9 mouse cellular contexts compared by ENCODE assay signal in the genomic region with DNA sequence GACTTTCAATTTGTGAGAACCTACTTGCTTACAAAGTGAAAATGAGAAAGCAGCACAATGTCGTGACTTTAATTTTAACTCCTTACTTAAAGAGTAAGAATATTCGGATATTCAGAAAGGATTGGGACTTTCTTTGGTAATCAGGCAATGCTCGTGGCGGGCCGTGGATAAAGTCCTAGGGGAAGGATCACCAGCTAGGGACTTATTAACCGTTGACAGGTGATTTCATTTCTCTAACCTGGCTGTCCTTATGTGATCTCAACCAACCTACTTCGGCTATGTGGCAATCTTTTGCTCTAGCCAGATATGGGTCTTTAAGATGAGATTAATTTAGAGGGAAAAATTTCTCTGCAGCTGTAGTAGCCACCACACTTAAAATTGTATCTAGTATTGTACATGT. TPM values are rescaled to one million over a fixed set of nuclear protein-coding genes. Genes with fewer than 3 reads are reported as not detected.
DNase-seq lines count a peak whose midpoint lies in the region; ATAC-seq and TF ChIP-seq lines count a peak whose summit lies in the region.
"Had no signal": no experiment of that assay in that cellular context is flagged by ENCODE, and none has a peak within 500 bp of the region (broad histone marks: within the 10 kb centered on the region; RNA-seq: fewer than 3 reads in every experiment).

No protein-coding gene starts in this region.

- H3K9ac ChIP-seq in forebrain, embryonic 13.5 days = peak overlapping the region; percentile 98
- H3K9ac ChIP-seq in kidney, embryonic 16.5 days (replicated peaks; ENCODE audit: low read length) = no peak overlapping the region; the same call in 1 of the 2 replicates

- H3K79me2 ChIP-seq in myocyte (ENCODE audit: control insufficient read depth, insufficient read depth) = peaks cover 61% of the 10 kb centered on the region

- H3K4me1 ChIP-seq in forebrain, embryonic 13.5 days = peaks cover 49% of the 10 kb centered on the region
- H3K4me1 ChIP-seq in kidney, embryonic 16.5 days (ENCODE audit: insufficient read depth, low read length) = peaks cover 29% of the 10 kb centered on the region

- H3K4me3 ChIP-seq in layer of hippocampus, adult 2 months = peak overlapping the region; percentile 100
- H3K4me3 ChIP-seq in forebrain, embryonic 13.5 days = peak overlapping the region; percentile 87; the same call in 1 of the 2 replicates
- peak overlapping the region; percentile 83 for H3K4me3 ChIP-seq in kidney, embryonic 16.5 days (ENCODE audit: low read length)
- H3K4me3 ChIP-seq in myocyte = no peak overlapping the region

- DNase-seq in layer of hippocampus, adult 2 months (ENCODE audit: low spot score in 2 of 2) = no peak
- no peak for DNase-seq in layer of hippocampus, adult 8-10 months (ENCODE audit: low spot score in 2 of 2)
- DNase-seq in ovary, postnatal 36 days (ENCODE audit: low spot score) = no peak
- DNase-seq in left cerebral cortex, adult 18-20 months (ENCODE audit: low spot score in 2 of 2) = no peak
- DNase-seq in spleen, adult 18-20 months = no peak

- peak overlapping the region; percentile 79 for H3K4me2 ChIP-seq in forebrain, embryonic 13.5 days
- peak overlapping the region; percentile 79 for H3K4me2 ChIP-seq in kidney, embryonic 16.5 days (replicated peaks; ENCODE audit: low read depth, low read length)
- peak overlapping the region; percentile 90 for H3K4me2 ChIP-seq in myocyte (ENCODE audit: low read depth)

- TF ChIP-seq POLR2A in myocyte (IDR thresholded peaks at IDR 0.05; ENCODE audit: insufficient read length, low read depth) = no peak

- 88% methylated on average over 7 of the region's 7 CpGs for WGBS in forebrain, embryonic 13.5 days
- WGBS in kidney, embryonic 16.5 days = 78% methylated on average over 7 of the region's 7 CpGs

- no peak for ATAC-seq in forebrain, embryonic 13.5 days
- ATAC-seq in kidney, embryonic 16.5 days (ENCODE audit: low FRiP score, low TSS enrichment) = no peak
- ATAC-seq: Patski had no signal

- TF ChIP-seq CTCF in layer of hippocampus, adult 2 months (conservative IDR thresholded peaks at IDR 0.05) = no peak

- H3K9me3 ChIP-seq in forebrain, embryonic 13.5 days (replicated peaks) = no peaks in the 10 kb centered on the region
- no peaks in the 10 kb centered on the region for H3K9me3 ChIP-seq in kidney, embryonic 16.5 days (ENCODE audit: low read length)

- H3K36me3 ChIP-seq in forebrain, embryonic 13.5 days (ENCODE audit: poor library complexity, severe bottlenecking) = peaks cover 55% of the 10 kb centered on the region
- peaks cover 31% of the 10 kb centered on the region for H3K36me3 ChIP-seq in kidney, embryonic 16.5 days (ENCODE audit: insufficient read depth, low read length)
- peaks cover 44% of the 10 kb centered on the region for H3K36me3 ChIP-seq in myocyte (ENCODE audit: control insufficient read depth, insufficient read depth)

- no peak overlapping the region for H3ac ChIP-seq in myocyte (ENCODE audit: control insufficient read depth, insufficient read length)

- no peak overlapping the region for H3K27ac ChIP-seq in layer of hippocampus, adult 2 months
- H3K27ac ChIP-seq in forebrain, embryonic 13.5 days = no peak overlapping the region
- H3K27ac ChIP-seq in kidney, embryonic 16.5 days (ENCODE audit: low read length) = no peak overlapping the region

- no peaks in the 10 kb centered on the region for H3K27me3 ChIP-seq in forebrain, embryonic 13.5 days
- no peaks in the 10 kb centered on the region for H3K27me3 ChIP-seq in kidney, embryonic 16.5 days (ENCODE audit: insufficient read depth, low read length)
- no peaks in the 10 kb centered on the region for H3K27me3 ChIP-seq in myocyte (ENCODE audit: control insufficient read depth, insufficient read depth, insufficient read length)
- H3K27me3 ChIP-seq: Patski had no signal

TF ChIP-seq in myocyte, 11 proteins besides CTCF, POLR2A, EP300 and RAD21:
- no peak for TF ChIP-seq REST (IDR thresholded peaks at IDR 0.05; ENCODE audit: insufficient read depth, insufficient read length)
- no peak for TF ChIP-seq SRF (IDR thresholded peaks at IDR 0.05; ENCODE audit: control insufficient read depth, insufficient read length, low read depth)
- no peak for TF ChIP-seq CEBPB (IDR thresholded peaks at IDR 0.05; ENCODE audit: insufficient read depth, poor library complexity, severe bottlenecking)
- no peak for TF ChIP-seq TCF3 (IDR thresholded peaks at IDR 0.05; ENCODE audit: insufficient read length, low read depth)
- TF ChIP-seq USF1 (IDR thresholded peaks at IDR 0.05; ENCODE audit: low read depth) = no peak
- TF ChIP-seq MYOG (IDR thresholded peaks at IDR 0.05; ENCODE audit: control insufficient read depth in 1 of 3, insufficient read depth in 1 of 3, insufficient read length in 2 of 3, low read depth in 2 of 3) = no peak
- no peak for TF ChIP-seq TCF12 (IDR thresholded peaks at IDR 0.05; ENCODE audit: insufficient read depth, poor library complexity, severe bottlenecking)
- TF ChIP-seq MAX (IDR thresholded peaks at IDR 0.05; ENCODE audit: low read depth) = no peak
- no peak for TF ChIP-seq MYOD1 (IDR thresholded peaks at IDR 0.05; ENCODE audit: control insufficient read depth in 1 of 3, insufficient read length in 2 of 3, low read depth in 2 of 3)
- TF ChIP-seq POLR2AphosphoS2 (IDR thresholded peaks at IDR 0.05; ENCODE audit: insufficient read length, low read depth) = no peak
- no peak for TF ChIP-seq E2F4 (IDR thresholded peaks at IDR 0.05; ENCODE audit: insufficient read depth)

RNA-seq across cellular contexts. Expression of gene Dnaja1, which starts 3.2 kb away (rescaled TPM):
- 100 to 1,000 TPM; 282 to 312 TPM for total RNA-seq in layer of hippocampus, adult 2 months (2021)
- total RNA-seq in layer of hippocampus, adult 8-10 months (2022) = 100 to 1,000 TPM; 263 to 275 (median 274) TPM
- 726 and 745 TPM in 2 replicates for polyA plus RNA-seq in forebrain, embryonic 13.5 days (2015; fragmentation: Nextera tagmentation; extraction: Ambion mirVana)
- polyA plus RNA-seq in kidney, embryonic 16.5 days (2015; fragmentation: Nextera tagmentation; extraction: Ambion mirVana) = 469 and 481 TPM in 2 replicates
- 68.3 TPM for polyA plus RNA-seq in myocyte (2012; fragmentation: generic; extraction: Trizol)
- total RNA-seq in left cerebral cortex, adult 18-20 months (2021) = 100 to 1,000 TPM; 295 to 302 TPM

RNA-seq across cellular contexts. Expression of gene Aptx, which starts 22.1 kb away (rescaled TPM):
- total RNA-seq in layer of hippocampus, adult 2 months (2021) = 10 to 100 TPM; 26.8 to 29.0 TPM
- 10 to 100 TPM; 27.1 to 33.3 (median 31.9) TPM for total RNA-seq in layer of hippocampus, adult 8-10 months (2022)
- 54.0 and 58.6 TPM in 2 replicates for polyA plus RNA-seq in forebrain, embryonic 13.5 days (2015; fragmentation: Nextera tagmentation; extraction: Ambion mirVana)
- polyA plus RNA-seq in kidney, embryonic 16.5 days (2015; fragmentation: Nextera tagmentation; extraction: Ambion mirVana) = 28.5 and 30.2 TPM in 2 replicates
- 20.4 TPM for polyA plus RNA-seq in myocyte (2012; fragmentation: generic; extraction: Trizol)
- 10 to 100 TPM; 29.7 to 34.8 TPM for total RNA-seq in left cerebral cortex, adult 18-20 months (2021)

RNA-seq across cellular contexts. Expression of gene Smu1, which starts 32.6 kb away (rescaled TPM):
- 10 to 100 TPM; 51.4 to 52.3 TPM for total RNA-seq in layer of hippocampus, adult 2 months (2021)
- 10 to 100 TPM; 49.7 to 57.4 (median 54.0) TPM for total RNA-seq in layer of hippocampus, adult 8-10 months (2022)
- polyA plus RNA-seq in forebrain, embryonic 13.5 days (2015; fragmentation: Nextera tagmentation; extraction: Ambion mirVana) = 165 and 180 TPM in 2 replicates
- 170 and 176 TPM in 2 replicates for polyA plus RNA-seq in kidney, embryonic 16.5 days (2015; fragmentation: Nextera tagmentation; extraction: Ambion mirVana)
- 67.5 TPM for polyA plus RNA-seq in myocyte (2012; fragmentation: generic; extraction: Trizol)
- total RNA-seq in left cerebral cortex, adult 18-20 months (2021) = 10 to 100 TPM; 47.7 to 52.2 TPM
